In the genomic region with DNA sequence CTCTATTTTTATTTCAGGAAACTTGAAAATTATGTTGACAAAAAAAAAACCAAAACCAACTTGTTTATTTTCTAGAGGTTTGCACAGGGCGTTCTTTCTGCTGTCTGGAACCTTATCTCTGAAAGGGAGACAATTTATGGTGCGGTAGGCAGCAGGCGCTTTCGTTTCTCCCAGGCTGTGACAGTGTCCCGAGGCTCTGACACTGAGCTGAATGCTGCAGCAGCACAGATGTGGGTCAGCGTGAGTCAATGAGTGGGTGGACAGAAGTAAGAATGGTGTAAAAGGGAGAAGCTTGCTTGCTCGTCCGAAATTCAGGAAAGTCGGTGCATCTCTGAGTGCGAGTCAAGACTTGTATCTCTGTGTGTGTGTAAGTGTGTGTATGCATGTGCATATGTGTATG, we compare ENCODE assay signal across 22 mouse cellular contexts. TPM values are rescaled to one million over a fixed set of nuclear protein-coding genes. Genes with fewer than 3 reads are reported as not detected.
A peak's percentile ranks its signal among the peaks of the same experiment; 100 is the strongest.
DNase-seq lines count a peak whose midpoint lies in the region; ATAC-seq and TF ChIP-seq lines count a peak whose summit lies in the region.
"Had no signal": no experiment of that assay in that cellular context is flagged by ENCODE, and none has a peak within 500 bp of the region (broad histone marks: within the 10 kb centered on the region; RNA-seq: fewer than 3 reads in every experiment).

No protein-coding gene starts in this region.

- H3K4me3 ChIP-seq in midbrain, embryonic 11.5 days (ENCODE audit: low read depth, low read length): no peak overlapping the region
- H3K4me3 ChIP-seq in midbrain, postnatal 0 days (ENCODE audit: low read depth, low read length): no peak overlapping the region
- no peak overlapping the region for H3K4me3 ChIP-seq in myocyte
- H3K4me3 ChIP-seq: embryonic facial prominence, embryonic 12.5 days; limb, embryonic 10.5 days; midbrain, embryonic 13.5 days had no signal

- no peak for ATAC-seq in midbrain, embryonic 11.5 days (ENCODE audit: low FRiP score)
- ATAC-seq in midbrain, postnatal 0 days (ENCODE audit: low FRiP score): no peak
- ATAC-seq: midbrain, embryonic 13.5 days had no signal

- H3K27me3 ChIP-seq in midbrain, embryonic 11.5 days (ENCODE audit: control insufficient read depth, insufficient read depth, low read length): no peaks in the 10 kb centered on the region
- H3K27me3 ChIP-seq in midbrain, postnatal 0 days (ENCODE audit: insufficient read depth, low read length): no peaks in the 10 kb centered on the region
- no peaks in the 10 kb centered on the region for H3K27me3 ChIP-seq in myocyte (ENCODE audit: control insufficient read depth, insufficient read depth, insufficient read length)
- H3K27me3 ChIP-seq: CH12.LX; embryonic facial prominence, embryonic 12.5 days; midbrain, embryonic 13.5 days had no signal

- WGBS in midbrain, embryonic 11.5 days: 88% methylated on average over 10 of the region's 10 CpGs
- WGBS in midbrain, postnatal 0 days: 87% methylated on average over 10 of the region's 10 CpGs

- no peaks in the 10 kb centered on the region for H3K79me2 ChIP-seq in myocyte (ENCODE audit: control insufficient read depth, insufficient read depth)

- H3K27ac ChIP-seq in midbrain, embryonic 11.5 days (ENCODE audit: low read depth, low read length): no peak overlapping the region
- H3K27ac ChIP-seq in midbrain, postnatal 0 days (ENCODE audit: low read depth, low read length): no peak overlapping the region
- H3K27ac ChIP-seq: embryonic facial prominence, embryonic 12.5 days; limb, embryonic 10.5 days; midbrain, embryonic 13.5 days had no signal

- no peaks in the 10 kb centered on the region for H3K4me1 ChIP-seq in midbrain, embryonic 11.5 days (ENCODE audit: control insufficient read depth, insufficient read depth, low read length)
- 0 out of 2 replicates have a peak, but pooled peaks cover 3% of the 10 kb centered on the region for H3K4me1 ChIP-seq in midbrain, postnatal 0 days (ENCODE audit: insufficient read depth, low read length)

- TF ChIP-seq POLR2A in myocyte (IDR thresholded peaks at IDR 0.05; ENCODE audit: insufficient read length, low read depth): no peak

- H3ac ChIP-seq in myocyte (ENCODE audit: control insufficient read depth, insufficient read length): no peak overlapping the region

- no peak overlapping the region for H3K9ac ChIP-seq in midbrain, embryonic 11.5 days (ENCODE audit: low read length)
- no peak overlapping the region for H3K9ac ChIP-seq in midbrain, postnatal 0 days (replicated peaks; ENCODE audit: low read length, poor library complexity, severe bottlenecking)
- H3K9ac ChIP-seq: embryonic facial prominence, embryonic 12.5 days; lung, embryonic 14.5 days; midbrain, embryonic 13.5 days had no signal

- peak; percentile 82 to 84 for DNase-seq in adrenal gland, adult (ENCODE audit: inconsistent age in 2 of 2, low spot score in 1 of 2)
- no peak for DNase-seq in adrenal gland, postnatal 4 days (ENCODE audit: low spot score in 2 of 2)
- peak; percentile 17 for DNase-seq in midbrain, embryonic 11.5 days (ENCODE audit: low spot score, missing footprints)
- DNase-seq in midbrain, postnatal 0 days (ENCODE audit: low spot score): no peak
- peak; percentile 57 for DNase-seq in adrenal gland, postnatal 25 days
- no peak for DNase-seq in frontal cortex, postnatal 14 days (ENCODE audit: low spot score in 2 of 2)
- no peak for DNase-seq in embryo, embryonic 11 days
- DNase-seq: cerebellum, adult 11-12 months; gastrocnemius, postnatal 36 days; lung, embryonic 14.5 days; lung, postnatal 4 days; thymus, adult 18-20 months had no signal

- no peak overlapping the region for H3K4me2 ChIP-seq in midbrain, embryonic 11.5 days
- H3K4me2 ChIP-seq in midbrain, postnatal 0 days (ENCODE audit: low read depth, low read length, poor library complexity, severe bottlenecking): no peak overlapping the region
- H3K4me2 ChIP-seq in myocyte (ENCODE audit: low read depth): peak overlapping the region; percentile 52
- H3K4me2 ChIP-seq: embryonic facial prominence, embryonic 12.5 days; liver, embryonic 11.5 days; lung, embryonic 14.5 days; midbrain, embryonic 13.5 days had no signal

- H3K9me3 ChIP-seq in midbrain, embryonic 11.5 days (ENCODE audit: control insufficient read depth, low read length): no peaks in the 10 kb centered on the region
- H3K9me3 ChIP-seq in midbrain, postnatal 0 days (ENCODE audit: low read length): no peaks in the 10 kb centered on the region
- H3K9me3 ChIP-seq: embryonic facial prominence, embryonic 12.5 days; limb, embryonic 10.5 days; midbrain, embryonic 13.5 days had no signal

- no peaks in the 10 kb centered on the region for H3K36me3 ChIP-seq in midbrain, embryonic 11.5 days (ENCODE audit: control insufficient read depth, insufficient read depth, low read length)
- no peaks in the 10 kb centered on the region for H3K36me3 ChIP-seq in midbrain, postnatal 0 days (ENCODE audit: insufficient read depth, low read length)
- H3K36me3 ChIP-seq in myocyte (ENCODE audit: control insufficient read depth, insufficient read depth): no peaks in the 10 kb centered on the region
- H3K36me3 ChIP-seq: embryonic facial prominence, embryonic 12.5 days; limb, embryonic 10.5 days; midbrain, embryonic 13.5 days had no signal

- TF ChIP-seq CTCF in midbrain, postnatal 0 days (IDR thresholded peaks at IDR 0.05): no peak

TF ChIP-seq in myocyte, 11 proteins besides CTCF, POLR2A, EP300 and RAD21:
- TF ChIP-seq TCF12 (IDR thresholded peaks at IDR 0.05; ENCODE audit: insufficient read depth, poor library complexity, severe bottlenecking): peak; percentile 17
- TF ChIP-seq MYOG (IDR thresholded peaks at IDR 0.05; ENCODE audit: control insufficient read depth in 1 of 3, insufficient read depth in 1 of 3, insufficient read length in 2 of 3, low read depth in 2 of 3): no peak
- no peak for TF ChIP-seq CEBPB (IDR thresholded peaks at IDR 0.05; ENCODE audit: insufficient read depth, poor library complexity, severe bottlenecking)
- TF ChIP-seq MAX (IDR thresholded peaks at IDR 0.05; ENCODE audit: low read depth): no peak
- peak in 2 of 3 experiments; percentile 15 to 18 for TF ChIP-seq MYOD1 (IDR thresholded peaks at IDR 0.05; ENCODE audit: control insufficient read depth in 1 of 3, insufficient read length in 2 of 3, low read depth in 2 of 3)
TF ChIP-seq in myocyte: peak in this region for 2.

RNA-seq across cellular contexts. Expression of a gene that starts 29.2 kb away (rescaled TPM):
- not detected for total RNA-seq in adrenal gland, postnatal 4 days (2021)
- not detected in 2 replicates for polyA plus RNA-seq in midbrain, embryonic 11.5 days (2014; fragmentation: Nextera tagmentation; extraction: Ambion mirVana)
- total RNA-seq in midbrain, postnatal 0 days (2014; rRNA removed): not detected in 2 replicates
- polyA plus RNA-seq in midbrain, postnatal 0 days (2015; fragmentation: Nextera tagmentation; extraction: Ambion mirVana): not detected in 2 replicates
- total RNA-seq in adrenal gland, postnatal 25 days (2021): not detected in 2 replicates
- 0.19 TPM for polyA plus RNA-seq in myocyte (2012; fragmentation: generic; extraction: Trizol)
- total RNA-seq: CH12.LX; gastrocnemius, postnatal 36 days; neutrophil, adult 5-6 weeks had no signal
- polyA plus RNA-seq: embryonic facial prominence, embryonic 12.5 days; heart, postnatal 0 days; hindbrain, embryonic 11.5 days; limb, embryonic 10.5 days; liver, embryonic 11.5 days; lung, embryonic 14.5 days; midbrain, embryonic 13.5 days; stomach, embryonic 14.5 days had no signal

Comparison
In these comparisons a context has a peak if more than half of its experiments do, and no peak if none do; other contexts are left out.
1. DNase-seq: peak in adrenal gland, adult (2 of 2), midbrain, embryonic 11.5 days (single experiment) and adrenal gland, postnatal 25 days (single experiment); none in adrenal gland, postnatal 4 days (0 of 2), midbrain, postnatal 0 days (single experiment), frontal cortex, postnatal 14 days (0 of 2) and embryo, embryonic 11 days (single experiment).